Mouse (Mus musculus) midbrain, embryonic 12.5 days (tissue): ENCODE data around the gene Gcnt2. TPM values are rescaled to one million over a fixed set of nuclear protein-coding genes. Genes with fewer than 3 reads are reported as not detected.

ENCODE experiments used
- ATAC-seq: fragments of 200-750 bp; cut with Nextera tagmentation; 2 replicates; pipeline ENCODE4 v1.8.0; 2017; ENCODE audit warnings: low read depth, moderate TSS enrichment, moderate library complexity; ENCODE audit not compliant: low FRiP score
- H3K27ac ChIP-seq: fragments of 300-500 bp; sonication (generic); replicated peaks from 2 replicates; pipeline ENCODE4 v1.5.1; 2016; ENCODE audit warnings: mild to moderate bottlenecking
- H3K27me3 ChIP-seq: fragments of 300-500 bp; sonication (generic); 2 replicates; pipeline ENCODE4 v1.6.1; 2016; ENCODE audit warnings: mild to moderate bottlenecking
- H3K36me3 ChIP-seq: fragments of 300-500 bp; sonication (generic); 2 replicates; pipeline ENCODE4 v1.6.1; 2016
- H3K4me1 ChIP-seq: fragments of 300-500 bp; sonication (generic); 2 replicates; pipeline ENCODE4 v1.6.1; 2016
- H3K4me2 ChIP-seq: fragments of 300-500 bp; sonication (generic); replicated peaks from 2 replicates; pipeline ENCODE4 v1.6.1; 2016; ENCODE audit warnings: mild to moderate bottlenecking, moderate library complexity
- H3K4me3 ChIP-seq: fragments of 300-500 bp; sonication (generic); 2 replicates; pipeline ENCODE4 v1.5.1; 2016; ENCODE audit warnings: mild to moderate bottlenecking
- H3K9ac ChIP-seq: fragments of 300-500 bp; sonication (generic); replicated peaks from 2 replicates; pipeline ENCODE4 v1.6.1; 2016; ENCODE audit warnings: mild to moderate bottlenecking, moderate library complexity
- H3K9me3 ChIP-seq: fragments of 300-500 bp; sonication (generic); 2 replicates; pipeline ENCODE4 v1.6.1; 2016; ENCODE audit warnings: mild to moderate bottlenecking
- WGBS: fragments of 180-500 bp; shearing (Covaris S2); methylation state at CpG from one replicate; pipeline ENCODE4 v1.1.7; 2016; 5-methylcytosine and 5-hydroxymethylcytosine counted together
- polyA plus RNA-seq: library from polyadenylated mRNA; unstranded; fragments of >200 nt; fragmentation: Nextera tagmentation; extraction: Ambion mirVana; gene quantifications from 2 replicates; pipeline ENCODE4 v1.2.1, GENCODE M21; 2016

Gcnt2 gene
- polyA plus RNA-seq, 1 experiment from 2014 or later = 3.2 TPM

GRCm38 (mm10) chr13:40955773-40956172 lies 96.2 kb downstream of the Gcnt2 start:
- Histone ChIP-seq H3K9me3 (no peaks in the 10 kb centered on the region), H3K36me3 (0 out of 2 replicates have a peak, but pooled peaks cover 3% of the 10 kb centered on the region), H3K9ac (no peak overlapping the region), H3K4me1 (no peaks in the 10 kb centered on the region), H3K4me3 (no peak overlapping the region), H3K4me2 (no peak overlapping the region), H3K27ac (no peak overlapping the region), H3K27me3 (no peaks in the 10 kb centered on the region)
- no peak for ATAC-seq
- 87% methylated on average over 7 of the region's 7 CpGs for WGBS

- Histone ChIP-seq H3K4me3 (no peak overlapping the region), H3K27me3 (no peaks in the 10 kb centered on the region), H3K4me1 (no peaks in the 10 kb centered on the region), H3K9me3 (no peaks in the 10 kb centered on the region), H3K36me3 (no peaks in the 10 kb centered on the region), H3K9ac (no peak overlapping the region), H3K27ac (no peak overlapping the region), H3K4me2 (no peak overlapping the region)
- WGBS = 94% methylated on average over 10 of the region's 10 CpGs
- ATAC-seq = no peak
These were observed 108.1 kb downstream of the Gcnt2 start for GRCm38 (mm10) chr13:40967609-40968008.

GRCm38 (mm10) chr13:40968564-40968963 lies 109.0 kb downstream of the Gcnt2 start:
- Histone ChIP-seq H3K36me3 (no peaks in the 10 kb centered on the region), H3K9me3 (no peaks in the 10 kb centered on the region), H3K4me3 (no peak overlapping the region), H3K27ac (no peak overlapping the region), H3K4me1 (no peaks in the 10 kb centered on the region), H3K4me2 (no peak overlapping the region), H3K9ac (no peak overlapping the region), H3K27me3 (no peaks in the 10 kb centered on the region)
- 76% methylated on average over 5 of the region's 5 CpGs for WGBS
- ATAC-seq = no peak

- H3K9ac ChIP-seq = no peak overlapping the region
- H3K4me2 ChIP-seq = no peak overlapping the region
- WGBS = 88% methylated on average over 4 of the region's 4 CpGs
- H3K9me3 ChIP-seq = no peaks in the 10 kb centered on the region
- no peaks in the 10 kb centered on the region for H3K4me1 ChIP-seq
- ATAC-seq = no peak
- no peaks in the 10 kb centered on the region for H3K27me3 ChIP-seq
- no peak overlapping the region for H3K4me3 ChIP-seq
- H3K36me3 ChIP-seq = no peaks in the 10 kb centered on the region
- H3K27ac ChIP-seq = no peak overlapping the region
These were observed 110.3 kb downstream of the Gcnt2 start for GRCm38 (mm10) chr13:40969761-40970390.

GRCm38 (mm10) chr13:40971261-40971660 lies 111.7 kb downstream of the Gcnt2 start:
- H3K27me3 ChIP-seq = no peaks in the 10 kb centered on the region
- H3K4me3 ChIP-seq = no peak overlapping the region
- no peak overlapping the region for H3K9ac ChIP-seq
- no peaks in the 10 kb centered on the region for H3K36me3 ChIP-seq
- 94% methylated on average over 5 of the region's 5 CpGs for WGBS
- no peaks in the 10 kb centered on the region for H3K9me3 ChIP-seq
- no peak overlapping the region for H3K27ac ChIP-seq
- H3K4me1 ChIP-seq = no peaks in the 10 kb centered on the region
- no peak overlapping the region for H3K4me2 ChIP-seq
- ATAC-seq = no peak

- WGBS = 84% methylated on average over 2 of the region's 2 CpGs
- Histone ChIP-seq H3K9ac (no peak overlapping the region), H3K4me3 (no peak overlapping the region), H3K4me1 (no peaks in the 10 kb centered on the region), H3K4me2 (no peak overlapping the region), H3K36me3 (no peaks in the 10 kb centered on the region), H3K9me3 (no peaks in the 10 kb centered on the region), H3K27me3 (no peaks in the 10 kb centered on the region), H3K27ac (no peak overlapping the region)
- ATAC-seq = no peak
These were observed 112.3 kb downstream of the Gcnt2 start for GRCm38 (mm10) chr13:40971831-40972230.

GRCm38 (mm10) chr13:40972976-40973375 lies 113.4 kb downstream of the Gcnt2 start:
- Histone ChIP-seq H3K4me1 (no peaks in the 10 kb centered on the region), H3K27ac (no peak overlapping the region), H3K9ac (no peak overlapping the region), H3K27me3 (no peaks in the 10 kb centered on the region), H3K4me2 (no peak overlapping the region), H3K36me3 (no peaks in the 10 kb centered on the region), H3K9me3 (no peaks in the 10 kb centered on the region), H3K4me3 (no peak overlapping the region)
- ATAC-seq = no peak
- 83% methylated on average over 5 of the region's 5 CpGs for WGBS

- no peak for ATAC-seq
- Histone ChIP-seq H3K4me1 (no peaks in the 10 kb centered on the region), H3K9me3 (no peaks in the 10 kb centered on the region), H3K36me3 (no peaks in the 10 kb centered on the region), H3K27me3 (no peaks in the 10 kb centered on the region), H3K4me2 (no peak overlapping the region), H3K9ac (no peak overlapping the region), H3K27ac (no peak overlapping the region), H3K4me3 (no peak overlapping the region)
- WGBS = 8% methylated on average over 7 of the region's 7 CpGs
These were observed 118.1 kb downstream of the Gcnt2 start for GRCm38 (mm10) chr13:40977609-40978008.

GRCm38 (mm10) chr13:40978652-40979051 lies 119.1 kb downstream of the Gcnt2 start:
- no peaks in the 10 kb centered on the region for H3K36me3 ChIP-seq

GRCm38 (mm10) chr13:40979321-40979720 lies 119.8 kb downstream of the Gcnt2 start:
- Histone ChIP-seq H3K27ac (no peak overlapping the region), H3K27me3 (no peaks in the 10 kb centered on the region), H3K36me3 (no peaks in the 10 kb centered on the region), H3K9ac (no peak overlapping the region), H3K4me3 (no peak overlapping the region), H3K4me1 (no peaks in the 10 kb centered on the region), H3K9me3 (no peaks in the 10 kb centered on the region), H3K4me2 (no peak overlapping the region)
- WGBS = 66% methylated on average over 2 of the region's 2 CpGs
- ATAC-seq = no peak

More at GRCm38 (mm10) chr13:40978652-40979051, 119.1 kb downstream of the Gcnt2 start:
- no peaks in the 10 kb centered on the region for H3K27me3 ChIP-seq
- H3K4me3 ChIP-seq = no peak overlapping the region
- WGBS = 83% methylated on average over 4 of the region's 4 CpGs
- H3K27ac ChIP-seq = no peak overlapping the region
- no peak for ATAC-seq
- no peak overlapping the region for H3K4me2 ChIP-seq
- H3K9ac ChIP-seq = no peak overlapping the region
- no peaks in the 10 kb centered on the region for H3K9me3 ChIP-seq
- H3K4me1 ChIP-seq = no peaks in the 10 kb centered on the region

- H3K4me1 ChIP-seq = no peaks in the 10 kb centered on the region
- WGBS = 69% methylated on average over 1 of the region's 1 CpGs
- no peak overlapping the region for H3K4me2 ChIP-seq
- H3K9ac ChIP-seq = no peak overlapping the region
- ATAC-seq = no peak
- H3K36me3 ChIP-seq = no peaks in the 10 kb centered on the region
- no peaks in the 10 kb centered on the region for H3K27me3 ChIP-seq
- H3K27ac ChIP-seq = no peak overlapping the region
- no peak overlapping the region for H3K4me3 ChIP-seq
- H3K9me3 ChIP-seq = no peaks in the 10 kb centered on the region
These were observed 123.2 kb downstream of the Gcnt2 start for GRCm38 (mm10) chr13:40982759-40983158.

GRCm38 (mm10) chr13:40986081-40986480 lies 126.5 kb downstream of the Gcnt2 start:
- WGBS = 93% methylated on average over 5 of the region's 5 CpGs
- no peak overlapping the region for H3K4me3 ChIP-seq
- H3K4me2 ChIP-seq = no peak overlapping the region
- H3K9me3 ChIP-seq = no peaks in the 10 kb centered on the region
- H3K4me1 ChIP-seq = no peaks in the 10 kb centered on the region
- H3K27me3 ChIP-seq = no peaks in the 10 kb centered on the region
- H3K27ac ChIP-seq = no peak overlapping the region
- no peak for ATAC-seq
- H3K9ac ChIP-seq = no peak overlapping the region
- no peaks in the 10 kb centered on the region for H3K36me3 ChIP-seq
